Mouse (Mus musculus) v-Abl transformed pro-B cells (cell line): Measurements from ENCODE around the gene Adcy6.
"Not testable (repeated sequence)": the region's sequence is repeated elsewhere in the genome, so short reads cannot be mapped to it uniquely, and the experiment has no call there.

Experiments used
- in situ Hi-C, 2 experiments: fragments of 400-800 bp; cut with MboI; formaldehyde crosslinking; loops; one replicate each; pipeline ENCODE4 v1.15.1; 2025; ENCODE audit not compliant: unreplicated experiment in 2 of 2

The Adcy6 gene

DNA sequence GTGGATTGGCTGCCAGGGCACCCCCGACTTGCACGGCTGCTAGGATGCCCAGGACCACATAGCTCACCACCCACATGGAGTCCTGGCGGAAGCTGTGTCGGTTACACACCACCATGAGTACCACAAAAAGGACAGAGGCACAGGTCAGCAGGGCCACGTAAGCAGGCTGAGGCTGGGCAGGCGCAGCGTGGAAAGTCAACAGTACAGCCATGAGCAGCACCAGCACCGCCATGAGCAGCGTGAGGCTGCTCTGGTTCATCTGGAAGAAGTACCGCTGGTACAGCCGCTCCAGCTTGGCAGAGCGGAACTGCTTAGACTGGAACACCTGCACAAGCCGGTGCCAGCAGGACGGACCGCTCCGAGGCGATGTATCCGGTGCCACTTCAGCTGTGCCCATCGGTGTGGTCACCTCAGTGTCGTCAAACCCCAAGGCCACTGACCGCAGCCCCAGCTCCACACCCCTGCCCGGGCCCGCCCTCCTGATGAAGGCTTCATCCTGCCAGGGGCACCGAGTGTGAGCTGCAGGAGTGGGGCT lies 5.8 kb downstream of the Adcy6 start:
- in situ Hi-C loops, result loop anchor here in 1 of 2 experiments (25.0 kb wide), 1 partner anchor 217 kb away; the partner anchor contains the start of gene Olfr283

DNA sequence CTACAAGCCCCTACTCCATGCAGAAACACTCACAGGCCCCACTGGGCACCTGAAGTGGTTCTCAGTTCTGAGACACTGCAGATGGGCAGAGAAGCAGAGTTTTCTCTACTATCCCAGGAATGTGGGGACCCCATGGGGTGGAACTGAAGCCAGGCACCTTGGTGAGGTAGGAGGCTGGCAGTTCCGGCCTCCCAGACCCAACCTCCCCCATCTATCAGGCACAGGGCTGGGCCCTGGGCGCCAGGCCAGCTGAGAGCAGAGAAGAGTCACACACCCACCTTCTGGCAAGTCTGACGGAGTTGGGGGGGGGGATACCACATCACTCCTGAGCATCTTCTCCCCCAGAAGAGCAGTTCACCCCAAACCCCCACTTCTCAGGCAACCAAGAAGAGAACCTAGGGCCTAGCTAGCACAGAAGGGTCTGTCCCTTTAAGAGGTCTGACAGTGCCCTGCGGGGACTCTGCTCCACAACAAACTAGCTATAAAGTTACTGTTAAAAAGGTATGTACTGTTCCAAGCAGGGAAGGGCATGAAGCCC lies 6.9 kb downstream of the Adcy6 start:
- in situ Hi-C loops, result loop anchor here in 1 of 2 experiments (25.0 kb wide), 1 partner anchor 216 kb away; the partner anchor contains the start of gene Olfr283

DNA sequence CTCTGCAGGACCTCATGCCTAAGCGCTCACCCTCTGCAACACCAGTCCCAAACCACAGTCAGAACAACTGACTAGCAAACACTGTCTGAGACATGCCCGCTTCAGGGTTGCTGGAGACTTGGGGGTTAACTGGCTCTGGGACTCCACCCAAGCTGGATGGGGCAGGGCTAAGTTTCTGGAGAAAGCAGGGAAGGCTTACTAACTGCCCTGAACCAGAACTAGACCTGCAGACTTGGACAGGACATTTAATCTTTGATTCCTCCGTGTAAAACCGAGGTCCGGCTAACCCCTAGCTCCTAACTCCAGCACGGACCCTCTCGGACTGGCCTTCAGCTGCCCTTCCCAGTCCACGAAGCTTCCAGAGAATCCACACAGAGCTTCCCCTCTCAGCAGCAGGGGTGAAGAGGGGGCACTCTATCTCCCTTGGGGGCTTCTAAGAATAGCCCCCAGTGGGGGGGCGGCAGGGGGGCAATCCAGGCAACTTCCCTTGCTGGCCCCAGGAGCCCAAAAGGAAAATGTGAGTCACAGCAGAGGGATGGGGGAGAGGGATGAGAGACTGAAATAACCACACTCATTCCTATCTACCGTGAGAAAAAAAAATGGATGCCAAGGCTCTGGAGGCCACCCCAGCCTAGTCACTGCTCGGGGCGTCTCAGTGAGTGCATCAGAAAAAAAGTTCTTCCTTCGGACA lies 7.5 kb downstream of the Adcy6 start:
- in situ Hi-C loops, result loop anchor here in 1 of 2 experiments (25.0 kb wide), 1 partner anchor 215 kb away; the partner anchor contains the start of gene Olfr283

DNA sequence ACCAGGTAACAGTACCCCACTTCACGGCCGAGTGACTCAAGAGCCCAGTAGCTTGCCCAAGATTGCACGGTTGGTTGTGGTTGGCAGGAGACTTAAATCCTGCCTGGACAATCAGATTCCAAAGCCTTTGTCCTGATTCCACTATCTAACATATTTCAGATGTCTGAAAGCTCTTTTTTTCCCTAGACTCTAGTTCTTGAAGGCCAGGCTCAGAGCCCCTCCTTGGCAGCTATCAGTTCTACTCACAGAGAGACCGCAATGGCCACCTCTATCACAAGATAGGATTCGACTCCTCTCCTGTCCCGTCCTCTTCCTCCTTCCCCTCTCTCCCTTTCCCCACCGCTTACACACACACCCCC lies 8.1 kb downstream of the Adcy6 start:
- in situ Hi-C loops, result loop anchor here in 1 of 2 experiments (25.0 kb wide), 1 partner anchor 215 kb away; the partner anchor contains the start of gene Olfr283

DNA sequence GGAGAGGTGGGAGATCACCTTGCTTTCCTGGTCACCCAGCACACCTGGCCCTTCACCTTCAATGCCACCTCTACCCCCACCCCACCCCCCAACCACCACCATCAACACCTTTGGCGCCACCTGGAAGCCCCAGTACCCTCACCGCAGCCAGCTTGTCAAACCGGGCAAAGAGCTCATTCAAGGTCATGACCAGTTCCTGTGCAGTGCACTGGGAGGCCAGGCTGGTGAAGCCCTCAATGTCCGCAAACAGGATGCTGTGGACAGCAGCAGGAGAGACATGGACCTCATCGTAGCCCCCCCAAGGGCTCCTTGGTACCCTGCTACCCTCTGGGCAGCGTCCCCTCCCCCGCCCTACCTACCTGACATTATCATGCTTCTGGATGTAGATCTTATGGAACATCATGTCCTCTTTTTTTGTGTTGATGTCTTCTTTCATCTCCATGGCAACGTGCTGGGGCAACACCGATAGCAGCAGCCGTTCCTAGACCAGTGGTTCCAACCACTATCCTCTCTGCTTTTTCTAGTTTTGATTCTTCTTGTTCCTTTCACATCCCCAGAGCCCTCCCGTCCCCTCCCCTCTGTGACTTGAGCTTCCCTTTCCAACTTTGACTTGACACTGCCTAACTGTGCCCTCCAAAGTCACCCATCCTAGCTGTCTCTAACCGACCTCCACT lies 9.7 kb downstream of the Adcy6 start:
- in situ Hi-C loops, result loop anchor here in 1 of 2 experiments (25.0 kb wide), 1 partner anchor 213 kb away; the partner anchor contains the start of gene Olfr283

DNA sequence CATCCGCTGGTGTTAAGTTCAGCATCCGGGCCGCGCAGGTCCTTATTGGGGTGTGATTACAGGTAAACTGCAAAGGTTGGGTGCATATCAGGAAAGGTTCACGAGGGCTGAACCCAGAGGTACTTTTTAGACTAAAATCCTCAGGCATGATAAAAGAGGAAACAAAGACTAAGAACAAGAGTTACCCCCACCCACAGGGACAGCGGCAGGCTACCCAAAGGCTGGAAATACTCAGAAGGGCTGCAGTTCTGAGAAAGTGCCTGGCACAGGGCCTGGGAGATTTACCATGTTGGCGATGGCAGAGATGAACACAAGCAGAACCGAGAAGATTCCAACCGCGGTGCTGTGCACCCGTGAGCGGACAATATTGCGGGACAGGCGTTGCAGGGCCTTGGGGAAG lies 13.3 kb downstream of the Adcy6 start:
- in situ Hi-C loops, result no loop called here

DNA sequence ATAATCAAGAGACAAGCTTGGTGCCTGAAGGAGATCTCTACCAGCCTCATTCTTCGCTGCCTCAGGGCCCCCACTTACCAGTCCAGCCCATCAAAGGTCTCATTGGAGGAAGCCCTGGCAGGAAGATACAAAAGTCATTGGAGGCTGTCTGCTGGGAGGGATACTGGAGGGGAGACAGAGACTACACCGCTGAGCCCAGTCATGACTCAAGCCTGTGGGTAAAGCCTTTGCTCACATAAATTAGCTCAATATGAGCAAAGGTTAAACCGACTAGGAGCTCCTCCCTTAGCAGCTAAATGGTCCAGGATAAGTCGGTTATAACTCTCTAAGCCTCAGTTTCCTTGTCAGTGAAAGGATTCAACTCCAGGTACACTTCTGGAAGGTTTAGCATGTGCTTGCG lies 14.8 kb downstream of the Adcy6 start:
- in situ Hi-C loops, result no loop called here

DNA sequence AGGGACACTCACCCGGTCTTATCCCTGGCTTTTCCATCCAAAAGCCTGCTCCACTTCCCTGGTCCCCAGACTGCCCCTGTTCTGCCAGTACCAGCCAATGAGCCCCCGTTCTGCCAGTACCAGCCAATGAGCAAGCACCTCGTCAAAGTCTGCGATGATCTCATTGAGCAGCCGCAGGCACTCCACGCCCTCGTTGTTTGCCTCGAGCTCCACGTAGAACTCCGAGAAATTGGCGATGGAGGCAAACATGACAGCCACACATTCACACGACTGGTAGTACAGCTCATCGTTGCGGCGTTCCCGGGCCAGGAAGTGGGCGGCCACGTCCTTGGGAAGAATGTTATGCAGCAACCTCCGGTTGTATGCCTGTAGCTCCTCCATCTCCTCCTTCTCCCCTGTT lies 15.7 kb downstream of the Adcy6 start:
- in situ Hi-C loops, result no loop called here

DNA sequence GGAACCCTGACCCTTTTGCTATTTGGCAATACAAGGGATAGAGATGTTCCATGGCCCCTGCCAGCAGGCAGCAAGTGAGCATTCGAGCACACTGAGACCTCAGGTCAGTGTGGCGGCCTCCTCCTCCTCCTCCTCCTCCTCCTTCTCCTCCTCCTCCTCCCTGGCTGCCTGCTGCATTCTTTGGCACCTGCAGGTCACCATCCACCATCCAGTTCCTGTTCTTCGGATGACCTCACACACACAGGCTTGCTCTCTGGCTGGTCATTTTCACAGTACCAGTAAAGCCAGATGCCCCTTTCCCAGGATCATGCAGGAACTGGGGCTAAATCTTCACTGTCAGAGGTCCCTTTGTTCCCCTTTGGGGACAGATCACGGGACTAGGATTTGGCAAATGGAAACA lies 18.5 kb downstream of the Adcy6 start:
- in situ Hi-C loops, result no loop called here

DNA sequence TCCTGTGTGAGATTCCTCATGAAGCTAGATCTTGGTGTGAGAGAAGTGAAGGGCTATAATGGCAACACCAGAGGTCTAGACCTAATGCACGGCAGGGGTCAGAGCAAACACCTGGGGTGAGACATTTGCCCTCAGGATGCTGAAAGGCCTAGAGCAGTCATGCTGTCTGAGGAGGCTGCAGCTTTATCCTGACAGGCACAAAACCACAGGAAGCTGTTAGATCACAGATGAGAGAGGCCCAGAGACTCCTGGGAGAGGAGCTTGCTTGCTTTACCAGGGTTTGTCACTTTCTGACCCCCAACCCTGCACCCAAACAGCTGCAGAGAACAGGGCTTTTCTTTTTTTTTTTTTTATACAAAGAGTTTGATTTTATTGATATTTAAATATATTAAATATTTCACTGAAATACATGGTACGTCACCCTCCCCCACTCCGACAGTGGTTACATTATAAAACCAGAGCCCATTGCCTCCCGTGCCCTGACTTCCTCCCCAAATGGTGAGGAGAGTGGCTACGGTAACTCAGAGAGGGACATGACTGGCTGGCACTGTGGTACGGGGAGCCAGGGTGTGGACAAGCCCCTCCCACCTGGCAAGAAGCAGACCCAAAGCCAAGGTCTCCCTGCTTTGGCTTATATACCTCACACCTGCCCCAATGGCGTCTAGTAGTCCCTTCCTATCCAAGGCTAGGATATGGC lies 20.1 kb downstream of the Adcy6 start:
- in situ Hi-C loops, result no loop called here

DNA sequence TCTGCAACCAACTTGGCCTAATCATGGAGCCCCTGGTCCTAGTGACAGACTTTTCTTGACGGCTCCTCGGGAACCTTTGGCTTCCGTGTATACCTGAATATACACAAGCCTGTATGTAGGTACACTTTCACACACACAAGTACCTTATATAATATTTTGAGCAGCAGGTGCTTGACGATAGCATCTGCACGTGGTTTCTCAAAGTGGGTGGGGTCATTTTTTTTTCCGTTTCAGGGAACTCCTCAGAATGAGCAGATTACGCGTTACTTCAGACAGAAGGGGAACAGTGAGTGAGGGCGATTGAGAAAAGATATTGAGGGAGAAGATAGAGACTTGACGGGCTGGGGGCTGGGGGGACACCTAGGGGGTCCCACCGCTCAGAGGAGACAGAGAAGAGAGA lies 22.1 kb downstream of the Adcy6 start:
- in situ Hi-C loops, result no loop called here

DNA sequence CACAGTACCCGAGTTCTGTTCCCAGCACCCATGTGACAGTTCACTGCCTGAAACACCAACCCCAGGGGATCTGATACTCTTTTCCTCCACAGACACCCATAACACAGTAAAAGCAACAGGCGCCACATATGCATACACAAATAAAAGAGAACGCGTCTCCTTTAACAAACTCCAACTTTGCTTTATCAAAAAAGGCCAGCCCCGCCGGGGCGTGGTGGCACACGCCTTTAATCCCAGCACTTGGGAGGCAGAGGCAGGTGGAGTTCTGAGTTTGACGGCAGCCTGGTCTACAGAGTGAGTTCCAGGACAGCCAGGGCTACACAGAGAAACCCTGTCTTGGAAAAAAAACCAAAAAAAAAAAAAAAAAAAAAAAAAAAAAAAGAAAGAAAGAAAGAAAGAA lies 23.7 kb downstream of the Adcy6 start:
- in situ Hi-C loops, result not testable (repeated sequence)

DNA sequence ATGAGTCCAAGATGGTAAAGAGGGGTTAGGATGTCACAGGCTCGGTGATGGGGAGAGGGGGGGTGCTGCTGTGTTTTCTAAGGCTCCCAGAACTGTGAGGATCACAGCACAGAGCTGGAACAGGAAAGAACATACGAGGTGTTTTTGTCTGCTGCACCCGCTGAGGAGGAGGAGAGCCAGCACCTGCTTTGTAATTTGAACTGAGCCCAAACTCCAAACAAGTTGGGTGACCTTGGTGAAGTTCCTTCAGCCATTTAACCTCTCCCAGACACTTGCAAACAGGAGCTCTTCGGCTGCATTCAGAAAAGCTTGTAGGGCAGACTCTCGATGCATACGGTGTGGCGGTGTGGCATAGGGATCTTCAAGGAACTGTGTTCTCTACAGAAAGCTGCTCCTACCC lies 24.5 kb downstream of the Adcy6 start:
- in situ Hi-C loops, result no loop called here

DNA sequence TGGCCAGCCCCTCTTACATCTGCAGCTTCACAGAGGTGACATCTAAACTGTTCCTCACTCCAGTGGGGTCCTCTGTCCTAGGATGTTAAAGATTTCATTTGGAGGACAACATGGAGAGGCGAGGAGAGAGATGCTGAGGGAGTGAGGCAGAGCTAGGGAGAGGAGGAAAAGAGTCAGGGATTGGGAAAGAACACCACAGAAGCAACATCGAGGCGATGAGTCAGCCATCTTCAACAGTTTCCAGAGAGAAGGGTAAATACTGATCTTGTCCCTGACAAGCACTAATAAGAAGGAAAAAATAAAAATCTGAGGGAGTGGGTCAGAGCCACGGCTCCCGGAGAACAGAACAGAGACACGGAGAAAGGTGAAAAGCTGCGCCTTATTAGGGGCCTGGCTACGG lies 26.9 kb downstream of the Adcy6 start:
- in situ Hi-C loops, result loop anchor here (5.0 kb wide), 2 partner anchors 34 to 119 kb away; no protein-coding TSS in a partner anchor

DNA sequence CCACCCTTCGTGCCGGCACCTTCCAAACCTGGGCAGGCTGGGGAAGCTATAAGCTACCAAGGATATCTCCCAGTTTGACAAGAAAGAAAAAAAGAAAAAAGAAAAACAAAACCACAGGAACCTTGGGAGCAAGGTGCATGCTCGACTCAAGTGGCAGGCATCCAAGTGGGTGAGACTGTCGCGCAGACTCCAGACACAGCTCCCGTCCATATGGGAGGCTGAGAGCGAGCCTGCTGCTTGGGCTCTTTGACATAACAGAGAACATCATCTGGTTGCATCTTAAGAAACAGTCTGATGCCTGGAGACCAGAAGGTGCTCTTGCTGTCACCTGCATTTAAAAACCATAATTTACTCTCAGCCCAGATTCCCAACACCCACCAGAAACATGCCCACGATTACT lies 27.5 kb downstream of the Adcy6 start:
- in situ Hi-C loops, result loop anchor here (5.0 kb wide), 2 partner anchors 35 to 120 kb away; no protein-coding TSS in a partner anchor

DNA sequence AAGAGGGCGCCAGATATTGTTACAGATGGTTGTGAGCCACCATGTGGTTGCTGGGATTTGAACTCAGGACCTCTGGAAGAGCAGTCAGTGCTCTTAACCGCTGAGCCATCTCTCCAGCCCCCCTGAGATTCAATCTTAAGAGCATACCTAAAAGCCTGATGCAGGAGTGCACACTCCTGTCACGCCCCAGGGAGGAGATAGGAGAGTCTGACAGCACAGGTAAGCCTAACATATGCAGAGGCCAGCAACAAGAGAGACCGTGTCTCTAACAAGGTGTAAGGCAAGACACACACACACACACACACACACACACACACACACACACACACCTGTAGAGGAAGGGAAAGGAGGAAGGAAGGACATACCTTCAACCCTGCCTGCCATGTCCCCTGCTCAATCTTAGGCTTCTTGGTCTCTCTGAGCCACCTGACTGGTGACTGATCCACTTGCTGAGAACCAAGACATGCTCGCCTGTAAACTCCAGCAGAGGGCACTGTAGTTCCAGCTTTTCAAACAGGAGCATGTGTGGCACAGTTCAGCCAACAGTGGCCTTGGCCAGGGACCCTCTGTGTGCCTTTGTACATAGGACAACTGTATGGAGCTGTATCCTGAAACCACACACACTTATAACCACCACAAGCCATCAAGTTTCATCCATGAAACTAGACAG lies 29.9 kb downstream of the Adcy6 start:
- in situ Hi-C loops, result loop anchor here (5.0 to 10.0 kb wide), 3 partner anchors 37 to 225 kb away; partner anchors contain the start of gene Ddn (in 1 of the 2)

DNA sequence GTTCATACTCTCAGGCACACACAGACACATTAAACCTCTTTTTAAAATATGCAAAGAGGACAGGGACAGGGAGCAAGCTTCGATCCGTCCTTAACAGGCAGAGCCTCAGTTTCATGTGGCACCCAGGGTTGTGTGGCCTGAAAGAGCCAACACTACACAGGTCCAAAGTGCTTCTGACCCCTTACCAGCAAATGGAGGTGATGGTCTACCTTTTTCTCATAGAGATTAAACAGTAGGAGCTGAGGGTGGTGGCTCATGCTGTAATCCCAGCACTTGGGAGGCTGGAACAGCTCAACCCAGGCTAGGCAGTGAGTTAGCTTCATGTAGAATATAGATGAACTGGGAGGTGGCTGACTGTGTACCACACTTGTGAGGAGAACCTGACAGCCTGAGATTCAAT lies 30.6 kb downstream of the Adcy6 start:
- in situ Hi-C loops, result loop anchor here in 1 of 2 experiments (10.0 kb wide), 1 partner anchor 225 kb away; the partner anchor contains the start of gene Ddn

DNA sequence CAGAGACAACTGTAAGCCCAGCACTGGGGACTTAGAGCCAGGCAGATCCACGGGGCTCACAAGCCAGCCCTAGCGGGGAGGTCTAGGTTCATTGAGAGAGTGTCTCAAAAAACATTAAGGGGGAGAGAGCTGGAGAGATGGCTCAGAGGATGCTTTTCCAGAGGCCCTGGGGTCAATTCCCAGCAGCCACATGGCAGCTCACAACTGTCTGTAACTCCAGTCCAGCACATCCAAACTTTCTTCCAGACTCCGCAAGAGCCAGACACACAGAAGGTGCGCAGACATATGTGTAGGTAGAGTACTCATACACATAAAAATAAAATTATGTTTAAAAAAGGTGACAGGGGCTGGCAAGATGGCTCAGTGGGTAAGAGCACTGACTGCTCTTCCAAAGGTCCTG lies 36.6 kb downstream of the Adcy6 start:
- in situ Hi-C loops, result loop anchor here in 1 of 2 experiments (10.0 kb wide), 1 partner anchor 232 kb away; the partner anchor contains the start of gene Ddn

DNA sequence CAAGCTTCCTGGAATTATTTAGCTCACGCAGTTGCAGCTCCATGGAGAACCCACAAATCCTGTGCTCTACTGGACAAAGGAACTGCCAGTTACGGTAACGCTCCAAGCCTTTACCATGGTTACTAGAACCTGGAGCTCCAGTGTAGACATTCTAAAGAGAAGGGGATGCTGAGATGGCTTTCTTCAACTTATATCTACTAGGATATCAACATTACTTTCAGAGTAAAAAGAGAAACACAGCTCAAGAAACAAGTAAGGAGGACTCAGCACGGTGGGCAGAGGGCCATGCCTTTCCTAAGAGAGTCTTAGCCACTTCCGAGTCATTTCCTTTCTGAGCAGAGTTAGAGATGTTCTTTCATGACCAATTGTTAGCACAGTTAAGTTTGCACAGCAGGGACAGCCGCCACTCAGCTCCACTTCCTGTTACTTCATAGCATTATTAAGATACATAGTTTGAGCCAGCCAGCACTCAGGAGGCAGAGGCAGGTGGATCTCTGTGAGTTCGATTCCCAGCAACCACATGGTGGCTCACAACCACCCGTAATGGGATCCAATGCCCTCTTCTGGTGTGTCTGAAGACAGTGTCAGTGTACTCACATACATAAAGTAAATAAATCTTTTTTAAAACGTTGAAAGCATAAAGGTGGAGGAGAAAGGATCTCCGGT lies 38.9 kb downstream of the Adcy6 start, which contains the start of the genes Ccnt1 and 4930415O20Rik:
Gene Ccnt1 (minus strand): TSS at position 51 of the 666 bp plus-strand sequence.
Gene 4930415O20Rik (plus strand): TSS at position 132 of the 666 bp plus-strand sequence.
- in situ Hi-C loops, result loop anchor here in 1 of 2 experiments (10.0 kb wide), 1 partner anchor 234 kb away; the partner anchor contains the start of gene Ddn
